Mouse (Mus musculus): ENCODE measurements around the gene Gm49387. TPM values are rescaled to one million over a fixed set of nuclear protein-coding genes. Genes with fewer than 3 reads are reported as not detected.

The Gm49387 gene
- polyA plus RNA-seq, 1 experiment from 2014 or later, result not detected

DNA sequence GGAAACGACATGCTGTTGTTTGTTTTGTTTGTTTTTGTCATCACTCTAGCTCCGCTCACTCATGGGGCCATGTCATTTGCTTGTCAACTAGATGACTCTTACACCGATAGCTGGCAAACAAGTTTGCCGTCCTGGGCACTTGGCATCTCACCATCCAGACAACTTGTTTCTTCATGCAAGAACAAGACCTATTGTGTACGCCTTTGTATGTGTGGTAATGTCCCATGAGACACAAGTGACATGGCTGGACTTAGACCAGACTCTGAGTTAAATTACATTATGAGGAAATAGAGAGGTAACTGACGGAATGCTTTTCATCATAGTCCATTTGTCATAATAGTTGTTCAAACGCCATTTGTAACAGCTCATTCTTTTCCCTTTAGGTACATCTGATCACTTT lies 5.2 kb upstream of the Gm49387 start:
- Histone ChIP-seq H3K4me1 (peaks cover 9% of the 10 kb centered on the region), H3K27me3 (no peaks in the 10 kb centered on the region), H3K27ac (no peak overlapping the region), H3K36me3 (ENCODE audit: poor library complexity, severe bottlenecking) (no peaks in the 10 kb centered on the region), H3K9me3 (replicated peaks) (no peaks in the 10 kb centered on the region), H3K9ac (no peak overlapping the region), H3K4me3 (no peak overlapping the region), H3K4me2 (no peak overlapping the region)
- ATAC-seq, result no peak
- 92% methylated on average over 7 of the region's 7 CpGs for whole genome bisulfite sequencing

DNA sequence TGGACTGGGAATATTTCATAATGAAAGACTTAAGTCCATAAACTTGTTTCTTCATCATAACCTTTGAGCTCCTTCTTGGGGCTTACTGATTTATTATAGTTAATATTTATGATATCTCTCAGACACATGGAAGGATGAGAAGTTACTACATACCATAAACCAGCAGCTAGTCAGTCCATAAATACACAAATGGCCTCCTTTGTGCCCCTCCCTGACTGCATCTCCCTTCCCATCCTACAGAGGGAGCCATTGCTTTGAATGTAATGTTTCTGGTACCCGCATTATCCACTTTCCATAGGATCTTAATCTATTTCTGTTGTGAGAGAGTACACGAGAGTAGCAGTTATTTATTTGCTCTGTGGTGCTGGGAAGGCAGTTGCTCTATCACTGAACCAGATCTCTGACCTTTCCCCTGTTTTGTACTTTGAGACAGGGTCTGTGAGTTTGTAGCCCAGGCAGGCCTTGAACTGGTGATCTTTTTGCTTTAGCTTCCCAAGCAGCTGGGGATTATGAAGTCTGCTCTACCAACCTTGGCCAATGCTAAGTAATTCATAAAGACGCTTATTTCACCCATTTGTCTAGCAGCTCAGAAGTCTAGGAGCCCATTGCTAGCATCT lies 4.4 kb upstream of the Gm49387 start:
- H3K9me3 ChIP-seq (replicated peaks), result no peaks in the 10 kb centered on the region
- H3K4me1 ChIP-seq, result peaks cover 14% of the 10 kb centered on the region
- H3K27ac ChIP-seq, result no peak overlapping the region
- ATAC-seq, result no peak
- H3K27me3 ChIP-seq, result no peaks in the 10 kb centered on the region
- no peaks in the 10 kb centered on the region for H3K36me3 ChIP-seq (ENCODE audit: poor library complexity, severe bottlenecking)
- no peak overlapping the region for H3K9ac ChIP-seq
- WGBS, result 70% methylated on average over 3 of the region's 3 CpGs
- no peak overlapping the region for H3K4me2 ChIP-seq
- no peak overlapping the region for H3K4me3 ChIP-seq

DNA sequence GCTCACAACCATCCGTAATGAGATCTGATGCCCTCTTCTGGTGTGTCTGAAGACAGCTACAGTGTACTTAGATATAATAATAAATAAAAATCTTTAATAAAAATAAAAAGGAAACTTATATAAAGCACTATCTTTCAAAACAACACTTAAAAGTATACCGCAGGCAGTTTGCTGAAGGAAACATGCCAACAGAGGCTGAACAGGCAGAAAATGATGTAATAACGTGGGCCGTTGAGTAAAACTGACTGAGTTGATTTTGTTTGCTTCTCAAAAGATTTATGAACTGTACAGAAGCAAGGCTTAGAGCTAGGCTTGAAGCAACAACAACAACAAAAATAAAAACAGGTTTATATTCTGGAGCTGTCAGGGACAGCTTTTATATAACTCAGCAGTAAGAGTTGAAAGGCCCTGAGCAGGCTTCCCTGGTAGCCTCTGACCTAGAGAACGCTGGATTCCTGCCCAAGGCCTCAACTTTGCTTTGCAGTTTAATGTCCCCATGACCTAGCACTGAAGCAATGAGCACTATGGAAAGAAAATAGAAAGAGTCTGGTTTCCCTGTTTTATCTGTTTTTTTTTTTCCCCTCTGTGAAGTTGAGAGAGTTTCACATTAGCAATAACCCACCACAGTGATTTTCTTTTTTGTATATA lies 3.6 kb upstream of the Gm49387 start:
- 90% methylated on average over 5 of the region's 5 CpGs for WGBS
- Histone ChIP-seq H3K9ac (no peak overlapping the region), H3K4me2 (no peak overlapping the region), H3K36me3 (ENCODE audit: poor library complexity, severe bottlenecking) (no peaks in the 10 kb centered on the region), H3K27me3 (no peaks in the 10 kb centered on the region), H3K4me1 (peaks cover 16% of the 10 kb centered on the region), H3K4me3 (no peak overlapping the region), H3K27ac (no peak overlapping the region), H3K9me3 (replicated peaks) (no peaks in the 10 kb centered on the region)
- no peak for ATAC-seq

DNA sequence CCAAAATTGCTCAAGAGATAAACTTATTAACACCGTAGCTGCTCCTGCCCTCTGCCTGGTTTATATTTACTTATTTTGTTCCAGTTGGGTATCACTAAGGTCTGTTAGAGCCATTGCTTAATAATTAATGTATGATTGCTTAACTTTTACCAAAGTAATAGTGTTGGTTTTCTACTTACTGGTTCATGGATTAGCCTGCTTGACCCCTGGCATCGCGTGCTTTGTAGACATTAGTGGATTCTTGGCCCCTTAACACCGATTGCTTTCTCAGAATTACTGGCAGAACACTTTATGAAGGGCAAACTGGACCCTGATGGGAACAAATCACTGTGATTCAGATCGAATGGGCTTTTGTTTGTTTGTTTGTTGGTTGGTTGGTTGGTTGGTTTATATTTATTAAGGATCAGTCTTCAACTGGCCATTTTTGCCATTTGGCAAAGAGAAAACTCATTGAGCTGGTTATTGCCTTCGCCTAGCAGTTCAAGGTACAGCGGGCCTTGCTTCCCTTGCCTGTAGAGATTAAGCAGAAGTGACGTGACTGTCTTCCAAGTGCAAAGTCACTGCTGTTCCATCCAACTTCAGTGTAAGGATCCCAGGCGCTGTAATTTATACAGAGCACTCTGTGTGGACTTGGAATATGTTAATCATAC lies 953 bp upstream of the Gm49387 start:
- Histone ChIP-seq H3K9ac (peak overlapping the region; percentile 71), H3K27ac (no peak overlapping the region), H3K4me2 (peak overlapping the region; percentile 94), H3K4me3 (peak overlapping the region; percentile 65), H3K27me3 (no peaks in the 10 kb centered on the region), H3K4me1 (peaks cover 16% of the 10 kb centered on the region), H3K9me3 (replicated peaks) (no peaks in the 10 kb centered on the region), H3K36me3 (ENCODE audit: poor library complexity, severe bottlenecking) (no peaks in the 10 kb centered on the region)
- 72% methylated on average over 9 of the region's 9 CpGs for WGBS
- ATAC-seq, result no peak

DNA sequence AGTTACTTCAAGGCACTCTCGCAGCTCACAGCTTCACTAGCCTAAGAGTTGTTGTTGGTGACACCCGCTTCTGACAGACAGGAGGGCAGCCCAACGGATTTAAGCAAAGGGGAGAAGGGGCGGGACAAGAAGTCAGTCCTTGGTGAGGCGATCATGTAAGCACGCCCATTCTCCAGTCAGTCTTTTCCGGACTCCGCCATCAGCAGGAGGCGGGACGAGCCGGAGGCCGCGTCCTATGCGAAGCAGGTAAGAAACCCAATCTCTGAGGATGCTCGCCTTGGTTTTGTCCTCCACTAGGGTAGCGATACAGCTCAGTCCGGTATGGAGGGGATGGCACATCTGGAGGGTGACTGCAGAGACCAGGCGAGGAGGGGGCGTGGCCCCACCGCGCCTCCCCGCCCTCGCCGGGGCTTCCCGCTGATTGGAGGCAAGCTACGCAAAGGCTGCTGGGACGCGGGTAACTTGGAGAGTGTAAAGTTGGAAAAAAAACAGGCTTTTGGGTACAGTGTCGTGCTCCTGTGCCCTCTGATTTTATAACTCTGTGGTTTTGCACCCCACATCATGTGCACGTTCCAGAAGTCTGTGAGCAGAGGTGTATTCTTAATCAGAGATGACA lies 320 bp upstream of the Gm49387 start, which contains the start of the genes Btd and Hacl1:
Btd (plus strand) TSS at position 139 of the 616 bp plus-strand sequence.
Hacl1 (minus strand) TSS at position 397 of the 616 bp plus-strand sequence.
- Histone ChIP-seq H3K9ac (peak within 1 kb of the TSS; percentile 71), H3K27ac (peak within 1 kb of the TSS; percentile 59; the same call in 1 of the 2 replicates), H3K4me3 (peak within 1 kb of the TSS; percentile 65), H3K27me3 (no peaks in the 10 kb centered on the region), H3K4me2 (peak within 1 kb of the TSS; percentile 94), H3K4me1 (peaks cover 16% of the 10 kb centered on the region), H3K9me3 (replicated peaks) (no peaks in the 10 kb centered on the region), H3K36me3 (ENCODE audit: poor library complexity, severe bottlenecking) (no peaks in the 10 kb centered on the region)
- under 1% methylated on average over 30 of the region's 30 CpGs for WGBS
- peak; percentile 98 for ATAC-seq

DNA sequence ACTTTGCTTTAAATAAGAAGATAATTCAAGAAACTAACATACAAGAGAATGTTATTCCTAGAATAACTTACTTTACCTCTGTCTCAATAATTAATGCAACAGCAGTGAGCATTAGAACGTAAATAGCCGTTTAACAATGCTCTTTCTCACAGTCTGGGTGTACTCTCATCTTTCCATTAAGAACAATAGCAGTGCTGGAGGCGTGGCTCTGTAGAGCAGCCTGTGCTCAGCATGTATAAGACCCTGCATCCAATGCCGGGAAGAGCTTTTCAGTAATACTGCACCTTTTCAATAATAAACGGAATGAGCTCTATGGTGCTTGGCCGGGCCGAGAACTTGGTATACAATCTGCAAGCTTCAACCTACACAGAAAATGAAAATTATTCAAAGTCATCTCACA lies 10.0 kb downstream of the Gm49387 start:
- no peaks in the 10 kb centered on the region for H3K9me3 ChIP-seq (replicated peaks)
- H3K4me1 ChIP-seq, result no peaks in the 10 kb centered on the region
- H3K4me2 ChIP-seq, result no peak overlapping the region
- no peak overlapping the region for H3K9ac ChIP-seq
- H3K36me3 ChIP-seq (ENCODE audit: poor library complexity, severe bottlenecking), result no peaks in the 10 kb centered on the region
- WGBS, result 25% methylated on average over 7 of the region's 7 CpGs
- no peaks in the 10 kb centered on the region for H3K27me3 ChIP-seq
- H3K27ac ChIP-seq, result no peak overlapping the region
- H3K4me3 ChIP-seq, result no peak overlapping the region
- 0 out of 2 replicates have a peak, but pooled peaks have one; percentile 58 for ATAC-seq

DNA sequence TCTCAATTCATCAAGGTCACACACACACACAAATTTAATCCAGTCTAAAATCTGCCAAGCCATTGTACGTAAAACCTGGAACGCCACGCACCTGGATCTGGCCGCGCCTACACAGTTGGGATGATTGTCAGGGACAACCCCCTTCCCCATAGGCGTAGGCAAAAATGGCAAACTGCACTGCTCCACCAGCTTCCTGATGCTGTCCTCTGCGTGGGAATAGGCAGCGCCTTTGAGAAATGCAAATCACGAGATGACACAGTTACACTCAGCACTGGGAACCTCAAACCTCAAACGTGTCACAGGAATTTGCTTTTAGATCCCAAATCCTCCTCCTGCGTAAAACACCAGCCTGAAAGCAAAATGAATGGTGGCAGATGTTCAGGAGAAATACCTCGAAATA lies 17.9 kb downstream of the Gm49387 start:
- Histone ChIP-seq H3K4me2 (no peak overlapping the region), H3K4me3 (no peak overlapping the region), H3K27ac (no peak overlapping the region), H3K4me1 (no peaks in the 10 kb centered on the region), H3K36me3 (ENCODE audit: poor library complexity, severe bottlenecking) (no peaks in the 10 kb centered on the region), H3K9me3 (replicated peaks) (no peaks in the 10 kb centered on the region), H3K9ac (no peak overlapping the region), H3K27me3 (no peaks in the 10 kb centered on the region)
- ATAC-seq, result no peak
- WGBS, result 88% methylated on average over 12 of the region's 12 CpGs

DNA sequence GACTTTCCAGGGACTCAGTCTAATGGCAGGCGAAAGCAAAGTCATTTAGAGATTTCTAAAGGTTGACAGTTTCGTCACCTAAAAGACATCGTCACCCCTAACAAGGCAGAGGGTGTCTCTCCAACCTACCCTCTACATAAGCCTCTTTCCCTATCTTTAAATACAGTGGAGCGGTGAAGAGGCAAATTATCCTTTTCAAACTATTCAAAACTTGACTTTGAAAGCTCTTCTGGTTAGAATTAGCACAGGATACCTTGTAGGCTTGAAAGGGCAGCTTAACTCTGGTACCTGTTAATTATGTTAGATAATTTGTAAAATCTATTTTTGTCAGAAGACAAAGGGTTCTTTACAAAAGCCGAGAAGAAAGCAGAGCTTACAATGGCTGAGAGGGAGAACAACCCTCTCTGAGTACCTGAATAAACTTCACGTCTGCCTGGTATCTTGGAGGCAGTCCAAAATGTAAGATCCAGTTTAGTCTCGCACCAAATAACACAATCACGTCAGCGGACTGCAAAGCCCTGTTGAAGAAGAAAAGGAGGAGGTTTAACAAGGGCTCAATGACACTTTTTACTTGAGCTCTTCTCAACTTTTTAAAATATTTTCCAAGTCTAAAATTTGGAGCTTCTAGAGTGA lies 20.0 kb downstream of the Gm49387 start:
- H3K9me3 ChIP-seq (replicated peaks), result no peaks in the 10 kb centered on the region
- H3K27ac ChIP-seq, result no peak overlapping the region
- no peaks in the 10 kb centered on the region for H3K36me3 ChIP-seq (ENCODE audit: poor library complexity, severe bottlenecking)
- no peak for ATAC-seq
- no peak overlapping the region for H3K4me3 ChIP-seq
- no peak overlapping the region for H3K9ac ChIP-seq
- H3K4me1 ChIP-seq, result no peaks in the 10 kb centered on the region
- 41% methylated on average over 9 of the region's 9 CpGs for WGBS
- no peak overlapping the region for H3K4me2 ChIP-seq
- H3K27me3 ChIP-seq, result no peaks in the 10 kb centered on the region

DNA sequence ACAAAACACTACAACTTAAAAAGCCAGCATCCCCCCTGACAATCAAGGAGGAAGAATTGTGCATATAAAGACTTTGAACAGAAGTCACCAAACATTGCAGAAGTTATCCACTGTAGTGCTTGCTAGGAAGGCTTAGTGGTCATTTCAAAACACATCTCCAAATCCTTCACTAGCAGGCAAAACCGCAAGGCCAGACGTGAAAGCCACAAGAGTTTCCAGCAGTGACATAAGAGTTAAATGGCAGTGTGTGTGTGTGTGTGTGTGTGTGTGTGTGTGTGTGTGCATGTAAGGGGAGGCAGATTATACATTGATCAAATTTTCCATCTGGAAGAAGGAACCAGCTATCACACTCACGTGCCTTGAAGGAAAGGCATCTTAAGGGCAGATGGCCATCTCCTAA lies 22.7 kb downstream of the Gm49387 start:
- Histone ChIP-seq H3K9me3 (replicated peaks) (no peaks in the 10 kb centered on the region), H3K36me3 (ENCODE audit: poor library complexity, severe bottlenecking) (no peaks in the 10 kb centered on the region), H3K4me3 (no peak overlapping the region), H3K27ac (no peak overlapping the region), H3K4me2 (no peak overlapping the region), H3K9ac (no peak overlapping the region), H3K4me1 (no peaks in the 10 kb centered on the region), H3K27me3 (no peaks in the 10 kb centered on the region)
- no peak for ATAC-seq
- 88% methylated on average over 3 of the region's 3 CpGs for whole genome bisulfite sequencing

DNA sequence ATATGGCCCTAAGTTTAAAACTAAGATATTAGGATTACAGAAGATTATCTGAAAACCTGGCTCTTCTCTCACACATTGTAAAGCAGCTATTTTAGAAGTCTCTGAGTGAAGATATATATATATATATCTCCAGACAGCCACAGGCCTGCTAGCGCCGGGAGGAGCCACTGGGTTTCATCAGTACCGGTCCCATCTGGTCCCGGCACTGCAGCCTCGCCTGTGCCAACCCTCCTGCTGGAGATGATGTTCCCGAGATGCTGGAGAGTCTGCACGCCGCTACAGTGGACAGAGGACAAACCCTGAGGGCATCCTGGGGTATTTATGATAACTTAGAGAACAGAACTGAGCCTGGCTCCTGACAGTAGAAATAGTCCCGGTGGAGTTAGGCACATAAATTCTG lies 23.5 kb downstream of the Gm49387 start:
- 93% methylated on average over 9 of the region's 9 CpGs for WGBS
- Histone ChIP-seq H3K4me2 (no peak overlapping the region), H3K4me3 (no peak overlapping the region), H3K4me1 (no peaks in the 10 kb centered on the region), H3K36me3 (ENCODE audit: poor library complexity, severe bottlenecking) (no peaks in the 10 kb centered on the region), H3K27ac (no peak overlapping the region), H3K9ac (no peak overlapping the region), H3K9me3 (replicated peaks) (no peaks in the 10 kb centered on the region), H3K27me3 (no peaks in the 10 kb centered on the region)
- no peak for ATAC-seq

DNA sequence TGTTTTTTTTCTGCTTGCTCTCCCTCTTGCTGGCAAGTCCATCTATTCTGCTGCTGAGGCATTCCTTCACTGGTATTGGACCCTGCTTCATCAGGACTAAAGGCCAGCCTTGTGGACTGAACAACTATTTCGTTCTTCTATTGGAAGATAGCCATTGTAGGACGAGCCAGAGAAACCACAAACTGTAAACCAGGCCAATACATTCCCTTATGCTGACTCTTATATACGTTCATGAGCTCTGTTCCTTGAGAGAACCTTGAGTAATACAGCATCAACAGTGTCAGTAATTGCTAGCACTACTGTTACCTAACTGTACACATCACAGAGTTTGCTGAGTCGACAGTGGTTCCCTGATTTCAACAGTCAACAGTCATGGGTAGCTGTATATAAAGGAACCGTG lies 27.0 kb downstream of the Gm49387 start:
- Histone ChIP-seq H3K36me3 (ENCODE audit: poor library complexity, severe bottlenecking) (no peaks in the 10 kb centered on the region), H3K4me3 (no peak overlapping the region), H3K27me3 (no peaks in the 10 kb centered on the region), H3K4me1 (no peaks in the 10 kb centered on the region), H3K27ac (no peak overlapping the region), H3K9ac (no peak overlapping the region), H3K4me2 (no peak overlapping the region), H3K9me3 (replicated peaks) (no peaks in the 10 kb centered on the region)
- whole genome bisulfite sequencing, result 82% methylated on average over 5 of the region's 5 CpGs
- no peak for ATAC-seq

DNA sequence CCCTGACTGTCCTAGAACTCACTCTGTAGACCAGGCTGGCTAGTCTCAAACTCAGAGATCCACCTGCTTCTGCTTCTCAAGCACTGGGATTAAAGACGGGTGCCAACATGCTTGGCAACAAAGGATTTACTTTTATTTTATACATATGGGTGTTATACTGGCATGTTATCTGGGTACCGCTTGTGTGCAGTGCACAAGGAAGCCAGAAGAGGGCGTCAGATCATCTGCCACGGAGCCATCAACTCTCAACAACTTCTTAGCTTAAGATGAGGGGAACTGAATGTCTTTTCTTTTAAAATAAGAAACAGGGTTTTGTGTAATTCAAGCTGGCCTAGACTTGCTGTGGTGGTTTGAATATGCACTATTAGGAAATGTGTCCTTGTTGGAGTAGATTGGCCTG lies 28.7 kb downstream of the Gm49387 start:
- no peak overlapping the region for H3K4me3 ChIP-seq
- ATAC-seq, result no peak
- H3K4me1 ChIP-seq, result no peaks in the 10 kb centered on the region
- H3K9me3 ChIP-seq (replicated peaks), result no peaks in the 10 kb centered on the region
- H3K27me3 ChIP-seq, result no peaks in the 10 kb centered on the region
- 61% methylated on average over 4 of the region's 4 CpGs for WGBS
- H3K36me3 ChIP-seq (ENCODE audit: poor library complexity, severe bottlenecking), result no peaks in the 10 kb centered on the region
- H3K27ac ChIP-seq, result no peak overlapping the region
- H3K4me2 ChIP-seq, result no peak overlapping the region
- H3K9ac ChIP-seq, result no peak overlapping the region

Measured in forebrain, embryonic 13.5 days (tissue).